Mouse (Mus musculus): ENCODE data around the gene Herpud2. TPM values are rescaled to one million over a fixed set of nuclear protein-coding genes. Genes with fewer than 3 reads are reported as not detected.
A peak's percentile ranks its signal among the peaks of the same experiment; 100 is the strongest.

Gene Herpud2
- total and polyA plus RNA-seq, 3 experiments = 4.2 to 16.2 (median 8.3) TPM

DNA sequence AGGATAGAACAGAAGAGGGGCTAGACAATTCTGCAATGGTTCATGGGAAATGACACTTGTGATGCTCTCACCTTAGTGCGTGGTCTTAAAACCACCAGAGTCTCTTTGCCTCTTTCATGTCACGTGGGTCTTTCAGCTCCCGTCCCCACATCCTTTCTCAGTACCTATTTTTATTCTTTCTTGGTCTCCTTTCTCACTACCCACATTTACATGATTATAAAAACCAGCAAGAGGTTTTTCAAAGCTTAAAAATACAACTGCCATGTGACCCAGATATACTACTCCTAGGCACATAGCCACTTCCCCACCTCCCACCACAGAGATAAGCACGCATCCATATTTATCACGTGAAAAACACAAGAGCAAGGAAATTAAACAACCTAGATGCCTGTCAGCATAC, 45.1 kb upstream of the Herpud2 start (continued):
- TF ChIP-seq PAX5 (IDR thresholded peaks at IDR 0.05; ENCODE audit: low read length) (no peak), JUND (conservative IDR thresholded peaks at IDR 0.05; ENCODE audit: low read depth, low read length) (no peak), POLR2A (IDR thresholded peaks at IDR 0.05; ENCODE audit: low read depth, low read length) (no peak), UBTF (IDR thresholded peaks at IDR 0.05; ENCODE audit: low read depth, low read length) (no peak), TBP (conservative IDR thresholded peaks at IDR 0.05; ENCODE audit: low read depth, low read length) (no peak)

DNA sequence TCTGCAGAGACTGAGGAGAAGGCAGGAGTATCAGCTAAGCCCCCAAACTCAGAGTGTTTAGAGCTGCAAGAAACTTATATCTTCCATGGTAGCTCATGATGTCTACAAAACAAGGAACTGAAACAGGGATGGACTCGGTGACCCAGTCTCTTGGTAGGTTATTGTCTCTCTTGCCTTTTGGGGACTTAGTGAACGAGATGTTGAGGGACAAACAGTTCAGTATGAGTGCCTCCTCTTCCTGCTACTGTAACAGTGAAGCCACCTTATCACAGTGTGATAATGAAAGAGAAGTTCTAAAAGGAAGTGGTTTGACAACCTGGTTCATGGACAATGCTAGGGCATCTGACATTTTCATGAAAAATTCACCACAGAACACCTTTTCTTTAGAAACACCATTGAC, 40.0 kb upstream of the Herpud2 start:
- H3K79me2 ChIP-seq (replicated peaks; ENCODE audit: control insufficient read depth, extremely low read depth, insufficient read depth, poor library complexity, severe bottlenecking) = no peaks in the 10 kb centered on the region
- H3K4me3 ChIP-seq (replicated peaks in 1 of 3; ENCODE audit: low read depth in 2 of 3, low read length in 2 of 3, poor library complexity in 1 of 3) = no peak overlapping the region
- H3K4me2 ChIP-seq (ENCODE audit: insufficient read depth, low read depth, poor library complexity, severe bottlenecking) = no peak overlapping the region
- H3K9me3 ChIP-seq (replicated peaks; ENCODE audit: low read length) = no peaks in the 10 kb centered on the region
- dilution Hi-C loops (cut with MboI; ENCODE audit: extremely low pct_ligation_motif_present, extremely low pct_unique_long_range_greater_than_20kb, low sequenced_read_pairs) = no loop called here
- H3K4me1 ChIP-seq (ENCODE audit: control insufficient read depth in 1 of 2, insufficient read depth in 2 of 2) = peaks cover 16 to 36% of the 10 kb centered on the region in 2 experiments
- DNase-seq (ENCODE audit: extremely low read depth) = no peak
- TF ChIP-seq USF1 (IDR thresholded peaks at IDR 0.05; ENCODE audit: low read depth, low read length) (no peak), RCOR1 (conservative IDR thresholded peaks at IDR 0.05; ENCODE audit: low read depth, low read length) (no peak), EP300 (IDR thresholded peaks at IDR 0.05; ENCODE audit: low read length) (peak; percentile 48; the same call in 1 of the 2 replicates), E2F4 (IDR thresholded peaks at IDR 0.05; ENCODE audit: insufficient replicate concordance, low read depth, low read length) (no peak), MXI1 (IDR thresholded peaks at IDR 0.05; ENCODE audit: low read depth, low read length) (no peak), MEF2A (IDR thresholded peaks at IDR 0.05; ENCODE audit: borderline replicate concordance, low read depth, low read length) (no peak), MAZ (IDR thresholded peaks at IDR 0.05; ENCODE audit: low read depth, low read length) (no peak), IRF4 (IDR thresholded peaks at IDR 0.05; ENCODE audit: low read depth, low read length) (peak; percentile 80), PAX5 (IDR thresholded peaks at IDR 0.05; ENCODE audit: low read length) (no peak), HCFC1 (IDR thresholded peaks at IDR 0.05; ENCODE audit: low read depth, low read length) (no peak), TCF12 (IDR thresholded peaks at IDR 0.05; ENCODE audit: low read depth, low read length) (no peak)
- H3K9ac ChIP-seq (ENCODE audit: insufficient read depth, low read depth) = no peak overlapping the region
- H3K36me3 ChIP-seq (replicated peaks in 1 of 2; ENCODE audit: control insufficient read depth in 1 of 2, insufficient read depth in 1 of 2, low read length in 1 of 2) = no peaks in the 10 kb centered on the region
- H3K27ac ChIP-seq (ENCODE audit: insufficient read depth, low read depth) = no peak overlapping the region
- in situ Hi-C loops (cut with MboI; ENCODE audit: low pct_ligation_motif_present, low pct_unique_long_range_greater_than_20kb, low sequenced_read_pairs) = no loop called here
- H3K27me3 ChIP-seq (replicated peaks) = no peaks in the 10 kb centered on the region

DNA sequence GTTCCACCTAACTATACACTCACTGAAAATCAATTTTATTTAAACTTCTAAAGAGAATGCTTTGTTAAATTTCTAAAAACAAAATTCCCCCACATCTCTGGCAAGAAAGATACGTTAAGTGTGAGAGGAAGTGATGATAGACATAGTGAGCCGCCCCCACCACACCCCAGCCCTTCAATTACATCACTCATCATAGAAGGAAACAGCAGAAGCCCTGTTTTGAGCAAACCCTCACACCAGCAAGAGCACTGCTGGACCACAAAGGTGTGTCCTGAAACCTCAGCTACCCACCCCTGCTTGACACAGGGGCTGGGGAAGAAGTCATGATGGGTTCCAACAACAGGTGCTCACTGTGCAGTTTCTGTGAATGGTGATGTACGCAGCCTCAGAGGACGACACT, 34.9 kb upstream of the Herpud2 start:
- peaks cover 3% of the 10 kb centered on the region for H3K9me3 ChIP-seq (replicated peaks; ENCODE audit: low read length)
- DNase-seq (ENCODE audit: extremely low read depth) = no peak
- dilution Hi-C loops (cut with MboI; ENCODE audit: extremely low pct_ligation_motif_present, extremely low pct_unique_long_range_greater_than_20kb, low sequenced_read_pairs) (no loop called here), in situ Hi-C loops (cut with MboI; ENCODE audit: low pct_ligation_motif_present, low pct_unique_long_range_greater_than_20kb, low sequenced_read_pairs) (no loop called here)
- no peaks in the 10 kb centered on the region for H3K36me3 ChIP-seq (replicated peaks in 1 of 2; ENCODE audit: control insufficient read depth in 1 of 2, insufficient read depth in 1 of 2, low read length in 1 of 2)
- TF ChIP-seq MAFK (IDR thresholded peaks at IDR 0.05; ENCODE audit: insufficient replicate concordance, low read length) = no peak
- TF ChIP-seq MYC (IDR thresholded peaks at IDR 0.05; ENCODE audit: low read depth, low read length) = no peak
- TF ChIP-seq UBTF (IDR thresholded peaks at IDR 0.05; ENCODE audit: low read depth, low read length) = no peak
- no peak for TF ChIP-seq SMC3 (IDR thresholded peaks at IDR 0.05; ENCODE audit: low read depth, low read length)
- no peak for TF ChIP-seq ELF1 (IDR thresholded peaks at IDR 0.05; ENCODE audit: low read depth, low read length)
- TF ChIP-seq POLR2A (IDR thresholded peaks at IDR 0.05; ENCODE audit: low read depth, low read length) = no peak
- TF ChIP-seq POLR2AphosphoS2 (IDR thresholded peaks at IDR 0.05; ENCODE audit: low read depth, low read length) = no peak
- TF ChIP-seq USF1 (IDR thresholded peaks at IDR 0.05; ENCODE audit: low read depth, low read length) = no peak
- no peak for TF ChIP-seq JUN (IDR thresholded peaks at IDR 0.05; ENCODE audit: insufficient read depth, low read depth, low read length)
- no peak overlapping the region for H3K9ac ChIP-seq (ENCODE audit: insufficient read depth, low read depth)
- no peak overlapping the region for H3K4me2 ChIP-seq (ENCODE audit: insufficient read depth, low read depth, poor library complexity, severe bottlenecking)
- peaks cover 17 to 32% of the 10 kb centered on the region in 2 experiments; a peak in 3 of 4 replicates for H3K4me1 ChIP-seq (ENCODE audit: control insufficient read depth in 1 of 2, insufficient read depth in 2 of 2)
- no peaks in the 10 kb centered on the region for H3K79me2 ChIP-seq (replicated peaks; ENCODE audit: control insufficient read depth, extremely low read depth, insufficient read depth, poor library complexity, severe bottlenecking)
- H3K27me3 ChIP-seq (replicated peaks) = no peaks in the 10 kb centered on the region
- H3K4me3 ChIP-seq (replicated peaks in 1 of 3; ENCODE audit: low read depth in 2 of 3, low read length in 2 of 3, poor library complexity in 1 of 3) = no peak overlapping the region
- no peak overlapping the region for H3K27ac ChIP-seq (ENCODE audit: insufficient read depth, low read depth)
